8 mouse cellular contexts compared by ENCODE assay signal in genomic region chr17:33555223-33555855, GRCm38 (mm10). TPM values are rescaled to one million over a fixed set of nuclear protein-coding genes. Genes with fewer than 3 reads are reported as not detected.
DNase-seq lines count a peak whose midpoint lies in the region; ATAC-seq lines count a peak whose summit lies in the region.

Myo1f (plus strand) TSS chr17:33555707.

- ATAC-seq in CD4-positive, CD25-positive, alpha-beta regulatory T cell, adult 4 months, result peak; percentile 65
- ATAC-seq in inflammation-experienced regulatory T-cells, adult 6 months, result peak; percentile 75
- ATAC-seq in monocyte, adult 5-6 weeks (replicated peaks; ENCODE audit: insufficient number of reproducible peaks, low FRiP score, low TSS enrichment, poor library complexity, severe bottlenecking), result peak; percentile 78
- no peak for ATAC-seq in frontal cortex, adult (ENCODE audit: low TSS enrichment)
- ATAC-seq in midbrain, embryonic 16.5 days, result no peak

- peak; percentile 98 for DNase-seq in heart, adult 11 months
- no peak for DNase-seq in heart, postnatal 25 days (ENCODE audit: low spot score)
- DNase-seq in urinary bladder, postnatal 25 days (ENCODE audit: low spot score), result no peak

- no peak within 1 kb of the TSS for H3K4me2 ChIP-seq in midbrain, embryonic 16.5 days (ENCODE audit: low read length)

- no peak within 1 kb of the TSS for H3K4me3 ChIP-seq in midbrain, embryonic 16.5 days (ENCODE audit: low read depth, low read length)

- H3K9ac ChIP-seq in midbrain, embryonic 16.5 days (ENCODE audit: low read depth, low read length), result no peak within 1 kb of the TSS

- H3K36me3 ChIP-seq in midbrain, embryonic 16.5 days (ENCODE audit: control insufficient read depth, insufficient read depth, low read length), result peaks cover 7% of the 10 kb centered on the region; the same call in 1 of the 2 replicates

- H3K4me1 ChIP-seq in midbrain, embryonic 16.5 days (ENCODE audit: control insufficient read depth, insufficient read depth, low read length), result no peaks in the 10 kb centered on the region

- no peak within 1 kb of the TSS for H3K27ac ChIP-seq in midbrain, embryonic 16.5 days (ENCODE audit: low read length)

- H3K9me3 ChIP-seq in midbrain, embryonic 16.5 days (replicated peaks; ENCODE audit: control insufficient read depth, low read length, poor library complexity, severe bottlenecking), result no peaks in the 10 kb centered on the region

- WGBS in midbrain, embryonic 16.5 days, result 49% methylated on average over 6 of the region's 6 CpGs

- intact Hi-C loops in heart, postnatal 25 days (cut with DNase I), result loop anchor here (10.0 kb wide), 1 partner anchor 249 kb away; no protein-coding TSS in a partner anchor

- H3K27me3 ChIP-seq in midbrain, embryonic 16.5 days (ENCODE audit: control insufficient read depth, insufficient read depth, low read depth, low read length), result no peaks in the 10 kb centered on the region

RNA-seq across cellular contexts. Expression of gene Myo1f, which starts in this region (rescaled TPM):
- 1 to 10 TPM; 1.8 to 2.7 TPM for total RNA-seq in heart, postnatal 25 days (2021)
- polyA plus RNA-seq in CD4-positive, CD25-positive, alpha-beta regulatory T cell, adult 4 months (2017; shearing (Covaris generic)), result 10 to 100 TPM; 51.2 to 91.0 TPM
- 100 to 1,000 TPM in 1 of 3 experiments, 10 to 100 TPM in 2; 48.8 to 258 (median 51.4) TPM for polyA plus RNA-seq in inflammation-experienced regulatory T-cells, adult 6 months (2017; shearing (Covaris generic))
- 541 to 588 TPM (median 587 TPM) in 3 replicates for total RNA-seq in monocyte, adult 5-6 weeks (2017)
- polyA plus RNA-seq in midbrain, embryonic 16.5 days (2015; fragmentation: Nextera tagmentation; extraction: Ambion mirVana), result 1.5 and 1.6 TPM in 2 replicates

Comparison
In these comparisons a context has a peak if more than half of its experiments do, and no peak if none do; other contexts are left out.
1. RNA of gene Myo1f (total RNA-seq): 541 to 588 TPM in monocyte, adult 5-6 weeks; 1.8 to 2.7 TPM in heart, postnatal 25 days; every median in the first group is over 100 times any median in the second.
2. RNA of gene Myo1f (polyA plus RNA-seq): 51.2 to 91.0 TPM in CD4-positive, CD25-positive, alpha-beta regulatory T cell, adult 4 months and 48.8 to 258 TPM in inflammation-experienced regulatory T-cells, adult 6 months; 1.5 to 1.6 TPM in midbrain, embryonic 16.5 days; every median in the first group is over 10 times any median in the second.
3. ATAC-seq: peak in CD4-positive, CD25-positive, alpha-beta regulatory T cell, adult 4 months (single experiment), inflammation-experienced regulatory T-cells, adult 6 months (single experiment) and monocyte, adult 5-6 weeks (single experiment); none in frontal cortex, adult (single experiment) and midbrain, embryonic 16.5 days (single experiment).